Mouse (Mus musculus): ENCODE measurements at regions not wholly inside any gene's neighbourhood (a gene's known extent, or its start where the extent isn't known, plus 50 kb on each side); places are given as distances from the start of the nearest gene placed in this dataset.

GRCm38 (mm10) chr7:133311116-133311801 lies 187.1 kb upstream of the Ctbp2 start:
- H3K27ac ChIP-seq (ENCODE audit: insufficient read depth, low read depth, low read length), result no peak overlapping the region
- no peak for DNase-seq
- TF ChIP-seq POLR2A (IDR thresholded peaks at IDR 0.05; ENCODE audit: low read depth, low read length) (no peak), CTCF (conservative IDR thresholded peaks at IDR 0.05; ENCODE audit: insufficient read depth, insufficient read length, low read depth, low read length) (no peak)
- no peaks in the 10 kb centered on the region for H3K27me3 ChIP-seq (replicated peaks; ENCODE audit: control insufficient read depth, insufficient read depth, low read length)
- no peaks in the 10 kb centered on the region for H3K4me1 ChIP-seq (ENCODE audit: control insufficient read depth, insufficient read depth, low read length)
- no peak overlapping the region for H3K4me3 ChIP-seq (ENCODE audit: insufficient read depth, low read depth, low read length)
- H3K36me3 ChIP-seq (ENCODE audit: control insufficient read depth, insufficient read depth, low read length), result no peaks in the 10 kb centered on the region
- 44% methylated on average over 9 of the region's 9 CpGs for WGBS

GRCm38 (mm10) chr7:133304461-133304860 lies 180.3 kb upstream of the Ctbp2 start:
- TF ChIP-seq CTCF (conservative IDR thresholded peaks at IDR 0.05; ENCODE audit: insufficient read depth, insufficient read length, low read depth, low read length) (no peak), POLR2A (IDR thresholded peaks at IDR 0.05; ENCODE audit: low read depth, low read length) (no peak)
- 77% methylated on average over 5 of the region's 5 CpGs for WGBS
- DNase-seq, result no peak

DNA sequence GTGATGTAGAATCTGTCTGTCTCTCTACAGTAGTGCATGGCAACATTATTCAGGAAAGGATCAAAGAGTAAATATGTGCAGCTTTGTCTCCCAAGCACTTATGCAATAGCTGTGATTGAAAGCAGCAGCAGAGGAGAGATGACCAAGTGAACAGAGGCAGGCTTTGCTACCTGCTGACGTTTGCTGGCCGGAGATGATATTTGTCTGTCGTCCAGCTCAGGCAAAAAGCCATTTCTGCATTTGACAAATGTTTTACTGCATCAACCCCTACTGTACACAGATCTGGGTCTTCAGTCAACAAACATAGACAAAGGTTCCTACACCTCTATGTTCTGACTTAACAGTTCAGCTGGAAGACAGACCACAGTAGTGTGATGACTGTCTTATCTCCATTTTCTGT lies 166.3 kb upstream of the Ctbp2 start:
- no peak overlapping the region for H3K4me3 ChIP-seq (ENCODE audit: insufficient read depth, low read depth, low read length)
- no peaks in the 10 kb centered on the region for H3K36me3 ChIP-seq (ENCODE audit: control insufficient read depth, insufficient read depth, low read length)
- DNase-seq, result no peak
- no peaks in the 10 kb centered on the region for H3K27me3 ChIP-seq (replicated peaks; ENCODE audit: control insufficient read depth, insufficient read depth, low read length)
- 85% methylated on average over 3 of the region's 3 CpGs for WGBS
- no peak overlapping the region for H3K27ac ChIP-seq (ENCODE audit: insufficient read depth, low read depth, low read length)
- no peaks in the 10 kb centered on the region for H3K4me1 ChIP-seq (ENCODE audit: control insufficient read depth, insufficient read depth, low read length)
- TF ChIP-seq POLR2A (IDR thresholded peaks at IDR 0.05; ENCODE audit: low read depth, low read length) (no peak), CTCF (conservative IDR thresholded peaks at IDR 0.05; ENCODE audit: insufficient read depth, insufficient read length, low read depth, low read length) (no peak)

More at GRCm38 (mm10) chr7:133304461-133304860, 180.3 kb upstream of the Ctbp2 start:
- Histone ChIP-seq H3K36me3 (ENCODE audit: control insufficient read depth, insufficient read depth, low read length) (no peaks in the 10 kb centered on the region), H3K4me3 (ENCODE audit: insufficient read depth, low read depth, low read length) (no peak overlapping the region), H3K4me1 (ENCODE audit: control insufficient read depth, insufficient read depth, low read length) (no peaks in the 10 kb centered on the region), H3K27ac (ENCODE audit: insufficient read depth, low read depth, low read length) (no peak overlapping the region), H3K27me3 (replicated peaks; ENCODE audit: control insufficient read depth, insufficient read depth, low read length) (no peaks in the 10 kb centered on the region)

DNA sequence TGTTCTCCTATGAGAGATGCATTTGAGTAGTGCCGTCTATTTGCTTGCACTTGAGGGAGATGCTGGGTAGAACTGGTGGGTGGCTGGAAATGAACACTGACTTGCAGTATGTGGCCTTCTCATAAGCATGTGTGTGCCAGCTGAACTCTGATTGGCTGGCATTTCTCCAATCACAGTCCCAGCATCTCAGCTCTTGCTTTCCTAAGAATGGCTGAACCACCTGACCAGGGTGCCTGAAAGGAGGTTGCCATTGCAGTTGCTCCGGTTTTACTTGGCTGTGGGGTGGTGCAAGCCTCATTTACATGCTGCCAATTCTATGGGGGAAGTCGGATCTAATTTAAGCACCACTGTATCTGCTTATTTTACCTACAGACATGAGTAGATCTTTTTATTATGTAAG lies 164.1 kb upstream of the Ctbp2 start:
- H3K4me3 ChIP-seq (ENCODE audit: insufficient read depth, low read depth, low read length), result no peak overlapping the region
- no peaks in the 10 kb centered on the region for H3K36me3 ChIP-seq (ENCODE audit: control insufficient read depth, insufficient read depth, low read length)
- DNase-seq, result no peak
- TF ChIP-seq POLR2A (IDR thresholded peaks at IDR 0.05; ENCODE audit: low read depth, low read length) (no peak), CTCF (conservative IDR thresholded peaks at IDR 0.05; ENCODE audit: insufficient read depth, insufficient read length, low read depth, low read length) (no peak)
- no peak overlapping the region for H3K27ac ChIP-seq (ENCODE audit: insufficient read depth, low read depth, low read length)
- no peaks in the 10 kb centered on the region for H3K27me3 ChIP-seq (replicated peaks; ENCODE audit: control insufficient read depth, insufficient read depth, low read length)
- no peaks in the 10 kb centered on the region for H3K4me1 ChIP-seq (ENCODE audit: control insufficient read depth, insufficient read depth, low read length)
- 75% methylated on average over 3 of the region's 3 CpGs for WGBS

DNA sequence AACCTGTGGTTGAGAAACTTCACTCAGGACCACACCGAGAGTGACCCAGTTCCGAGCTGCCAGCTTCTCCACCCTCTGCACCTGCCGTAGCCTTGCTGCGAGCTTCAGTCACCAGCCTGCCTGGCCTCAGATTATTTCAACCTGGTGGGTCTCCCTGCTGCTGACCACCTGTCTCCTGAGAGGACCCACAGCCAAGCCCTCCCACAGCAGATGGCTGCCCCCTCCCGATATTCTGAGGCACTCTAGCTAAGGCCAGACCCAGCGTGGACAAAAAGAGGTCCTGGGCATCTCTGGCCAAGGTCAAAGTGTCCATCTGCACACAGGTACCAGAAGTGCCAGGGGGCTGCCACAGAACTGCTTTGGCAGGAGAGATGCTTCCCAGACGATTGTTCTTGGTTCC lies 162.7 kb upstream of the Ctbp2 start:
- Histone ChIP-seq H3K27me3 (replicated peaks; ENCODE audit: control insufficient read depth, insufficient read depth, low read length) (no peaks in the 10 kb centered on the region), H3K4me3 (ENCODE audit: insufficient read depth, low read depth, low read length) (no peak overlapping the region), H3K27ac (ENCODE audit: insufficient read depth, low read depth, low read length) (no peak overlapping the region), H3K4me1 (ENCODE audit: control insufficient read depth, insufficient read depth, low read length) (no peaks in the 10 kb centered on the region), H3K36me3 (ENCODE audit: control insufficient read depth, insufficient read depth, low read length) (no peaks in the 10 kb centered on the region)
- TF ChIP-seq POLR2A (IDR thresholded peaks at IDR 0.05; ENCODE audit: low read depth, low read length) (no peak), CTCF (conservative IDR thresholded peaks at IDR 0.05; ENCODE audit: insufficient read depth, insufficient read length, low read depth, low read length) (no peak)
- WGBS, result 88% methylated on average over 7 of the region's 7 CpGs
- no peak for DNase-seq

- no peak for DNase-seq
- Histone ChIP-seq H3K27ac (ENCODE audit: insufficient read depth, low read depth, low read length) (no peak overlapping the region), H3K4me1 (ENCODE audit: control insufficient read depth, insufficient read depth, low read length) (no peaks in the 10 kb centered on the region), H3K27me3 (replicated peaks; ENCODE audit: control insufficient read depth, insufficient read depth, low read length) (no peaks in the 10 kb centered on the region), H3K36me3 (ENCODE audit: control insufficient read depth, insufficient read depth, low read length) (no peaks in the 10 kb centered on the region), H3K4me3 (ENCODE audit: insufficient read depth, low read depth, low read length) (no peak overlapping the region)
- TF ChIP-seq POLR2A (IDR thresholded peaks at IDR 0.05; ENCODE audit: low read depth, low read length) (no peak), CTCF (conservative IDR thresholded peaks at IDR 0.05; ENCODE audit: insufficient read depth, insufficient read length, low read depth, low read length) (no peak)
- 86% methylated on average over 5 of the region's 5 CpGs for WGBS
Measured at GRCm38 (mm10) chr7:133286216-133286615, 162.1 kb upstream of the Ctbp2 start.

DNA sequence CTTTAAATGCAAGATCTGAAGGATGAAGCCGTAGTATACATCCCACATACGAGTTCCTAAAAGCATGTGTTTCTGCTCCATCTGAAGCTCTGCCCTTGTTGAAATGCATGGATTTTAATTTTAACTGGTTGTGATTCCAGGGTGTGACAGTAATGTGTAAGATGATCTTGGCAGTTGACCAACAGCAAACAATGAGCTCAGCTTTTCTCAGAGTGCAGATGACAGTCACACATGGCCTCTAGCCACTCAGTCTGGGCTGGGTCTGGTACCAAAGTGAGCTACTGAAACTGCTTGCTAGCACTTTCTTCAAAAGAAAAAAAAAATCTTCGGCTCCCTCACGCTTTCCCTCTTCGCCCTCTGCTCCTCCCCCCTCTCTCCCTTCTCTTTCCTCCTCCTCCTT lies 138.0 kb upstream of the Ctbp2 start:
- Histone ChIP-seq H3K36me3 (ENCODE audit: control insufficient read depth, insufficient read depth, low read length) (no peaks in the 10 kb centered on the region), H3K4me1 (ENCODE audit: control insufficient read depth, insufficient read depth, low read length) (no peaks in the 10 kb centered on the region), H3K27me3 (replicated peaks; ENCODE audit: control insufficient read depth, insufficient read depth, low read length) (no peaks in the 10 kb centered on the region; the same call in 1 of the 2 replicates), H3K27ac (ENCODE audit: insufficient read depth, low read depth, low read length) (no peak overlapping the region), H3K4me3 (ENCODE audit: insufficient read depth, low read depth, low read length) (no peak overlapping the region)
- no peak for DNase-seq
- WGBS, result 61% methylated on average over 5 of the region's 5 CpGs
- TF ChIP-seq POLR2A (IDR thresholded peaks at IDR 0.05; ENCODE audit: low read depth, low read length) (no peak), CTCF (conservative IDR thresholded peaks at IDR 0.05; ENCODE audit: insufficient read depth, insufficient read length, low read depth, low read length) (no peak)

Measured in kidney, adult 2 months (tissue).